Mouse (Mus musculus): ENCODE measurements around the gene Disc1.
A peak's percentile ranks its signal among the peaks of the same experiment; 100 is the strongest.

The Disc1 gene

DNA sequence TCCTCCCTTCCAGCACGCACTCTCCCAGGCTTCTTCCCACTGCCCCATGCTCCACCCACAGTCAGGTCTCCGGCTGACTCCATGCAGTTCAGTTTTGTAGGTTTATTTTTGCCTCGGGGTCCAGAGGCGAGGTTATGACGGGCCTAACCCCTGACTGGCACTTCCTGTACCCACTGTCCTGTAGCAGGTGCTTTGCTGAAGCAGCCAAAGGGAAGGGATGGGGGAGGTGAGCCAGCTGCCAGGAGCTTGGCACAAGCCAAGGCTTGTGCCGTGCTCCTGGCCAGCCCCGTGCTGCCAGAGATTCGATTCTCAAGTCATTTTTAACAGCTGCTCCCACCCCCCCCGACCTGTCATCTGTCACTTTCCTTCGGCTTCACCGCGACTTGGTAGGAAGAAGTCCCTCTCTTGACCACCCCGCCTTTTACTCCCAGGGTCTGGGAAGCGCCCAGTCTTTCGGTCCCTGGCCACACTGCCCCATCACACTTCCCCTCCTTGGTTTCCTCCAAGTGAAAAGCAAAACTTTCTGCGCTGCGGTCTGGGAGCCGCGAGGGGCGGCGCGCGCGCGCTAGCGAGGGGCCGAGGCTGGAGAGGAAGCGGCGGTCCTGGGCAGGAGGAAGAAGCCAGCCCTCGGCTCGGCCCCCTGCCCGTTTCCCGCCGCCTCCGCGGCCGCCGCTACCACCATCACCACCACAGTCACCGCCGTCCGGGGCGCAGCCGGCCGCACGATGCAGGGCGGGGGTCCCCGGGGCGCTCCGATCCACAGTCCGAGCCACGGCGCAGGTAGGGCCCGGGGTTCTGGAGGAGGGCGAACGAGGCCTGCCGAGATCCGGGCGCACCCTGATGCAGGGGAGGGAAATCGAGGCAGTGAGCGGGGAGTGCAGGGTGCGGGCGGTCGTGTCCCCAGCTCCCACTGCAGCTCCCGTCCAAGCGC is at the start of gene Disc1:
Gene Disc1 (plus strand): TSS at position 691 of the 931 bp plus-strand sequence.
- peak in 1 of 2 experiments; percentile 35 for DNase-seq

- DNase-seq = peak; percentile 88 to 92
Measured at GRCm38 (mm10) chr8:125012695-125013627, 41.0 kb upstream of the Disc1 start, which contains the start of gene Tsnax. Gene Tsnax (plus strand): TSS chr8:125012997.

DNA sequence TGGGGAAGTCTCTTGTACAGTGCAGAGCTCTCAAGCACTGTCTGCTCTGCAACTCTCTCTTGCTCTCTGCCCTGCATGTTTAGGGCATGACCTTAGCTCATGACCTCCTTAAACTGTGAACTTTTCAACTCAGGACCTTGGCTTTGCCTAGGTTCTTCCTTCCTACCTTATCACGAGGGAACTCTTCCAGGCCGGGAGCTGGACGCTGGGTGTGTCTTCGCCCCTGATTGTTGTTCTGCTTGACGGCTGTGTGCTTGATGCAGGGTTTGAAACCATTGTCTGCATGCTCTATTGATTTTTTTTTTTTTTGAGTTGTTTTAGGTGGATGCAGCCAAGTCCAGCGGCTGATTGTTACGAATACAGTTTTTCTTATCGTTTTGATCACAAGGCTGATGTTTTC is 29.9 kb upstream of the Disc1 start:
- DNase-seq = no peak

DNA sequence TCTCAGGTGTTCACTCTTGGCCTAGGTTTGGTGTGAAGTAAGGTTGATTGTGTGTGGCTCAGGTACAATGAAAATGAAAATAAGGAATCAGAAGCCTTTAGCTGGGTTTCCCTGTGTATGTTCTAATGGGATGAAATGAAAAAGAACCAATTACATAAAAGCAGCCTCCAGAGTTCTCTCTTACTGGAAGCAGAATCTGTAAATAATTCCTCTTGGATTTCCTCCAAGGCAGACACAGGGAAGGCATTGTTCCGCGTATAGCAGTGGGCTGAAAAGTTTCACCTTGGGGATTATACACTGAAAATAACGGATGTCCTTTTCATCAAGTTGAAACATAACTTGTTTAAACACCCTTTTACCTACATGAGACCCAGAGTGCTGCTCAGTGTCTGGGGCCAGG is 26.8 kb upstream of the Disc1 start:
- no peak for DNase-seq

DNA sequence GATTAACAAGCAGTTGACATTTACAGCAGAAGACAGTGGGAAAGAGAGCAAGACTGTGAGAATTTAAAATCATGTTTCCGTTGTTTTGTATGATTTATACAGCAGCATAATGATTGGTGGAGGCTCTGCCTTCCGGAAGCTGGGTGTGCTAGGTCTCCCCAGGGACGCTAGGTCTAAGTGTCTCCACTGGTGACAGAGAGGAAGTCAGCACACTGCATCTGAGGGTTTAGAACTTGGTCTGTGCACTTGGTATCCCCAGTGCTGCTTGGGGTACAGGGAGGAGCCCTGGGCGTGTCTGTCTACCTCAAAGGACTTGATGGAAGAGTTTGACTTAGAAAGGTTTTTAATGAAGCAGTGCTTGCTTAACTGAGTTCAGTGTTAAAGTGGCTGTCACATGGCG is 25.2 kb upstream of the Disc1 start:
- no peak for DNase-seq

DNA sequence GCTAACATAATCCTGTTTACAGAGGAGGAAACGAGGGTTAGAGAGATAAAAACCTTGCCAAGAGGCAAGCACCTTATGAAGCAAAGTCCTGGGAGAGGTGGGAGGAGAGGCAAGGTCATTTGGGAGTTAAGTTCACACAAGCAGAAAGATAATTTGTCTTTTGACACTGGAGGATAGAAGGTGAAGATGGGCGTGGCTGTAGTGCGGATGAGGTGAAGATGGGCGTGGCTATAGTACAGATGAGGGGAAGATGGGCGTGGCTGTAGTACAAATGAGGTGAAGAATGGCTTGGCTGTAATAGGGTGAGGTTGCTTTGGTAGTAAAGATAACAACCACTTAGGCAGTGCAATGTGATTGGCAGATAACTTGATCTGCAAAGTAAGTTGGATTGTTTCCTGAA is 22.7 kb upstream of the Disc1 start:
- no peak for DNase-seq

DNA sequence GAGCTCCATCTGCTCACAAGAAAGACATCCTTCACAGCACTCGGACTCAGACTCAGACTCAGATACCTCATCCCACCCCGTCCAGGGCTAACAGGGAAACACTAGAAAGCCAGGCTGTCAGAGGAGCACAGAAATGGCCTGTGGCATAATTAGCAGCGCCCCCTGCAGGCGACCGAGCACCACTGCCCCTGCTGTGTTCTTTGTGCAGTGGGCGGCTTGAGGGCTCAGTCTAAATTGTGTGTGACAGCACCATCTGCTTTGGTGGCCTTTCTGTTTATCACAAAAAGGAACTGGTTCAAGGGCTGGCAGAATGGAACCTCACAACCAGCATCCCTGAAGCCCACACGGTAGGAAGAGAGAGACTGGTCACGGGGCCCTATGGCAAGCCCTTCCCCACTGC is 19.3 kb upstream of the Disc1 start:
- DNase-seq = peak; percentile 83 to 88

GRCm38 (mm10) chr8:125037081-125037480 is 16.9 kb upstream of the Disc1 start:
- no peak for DNase-seq

GRCm38 (mm10) chr8:125038731-125039130 is 15.3 kb upstream of the Disc1 start:
- no peak for DNase-seq

DNA sequence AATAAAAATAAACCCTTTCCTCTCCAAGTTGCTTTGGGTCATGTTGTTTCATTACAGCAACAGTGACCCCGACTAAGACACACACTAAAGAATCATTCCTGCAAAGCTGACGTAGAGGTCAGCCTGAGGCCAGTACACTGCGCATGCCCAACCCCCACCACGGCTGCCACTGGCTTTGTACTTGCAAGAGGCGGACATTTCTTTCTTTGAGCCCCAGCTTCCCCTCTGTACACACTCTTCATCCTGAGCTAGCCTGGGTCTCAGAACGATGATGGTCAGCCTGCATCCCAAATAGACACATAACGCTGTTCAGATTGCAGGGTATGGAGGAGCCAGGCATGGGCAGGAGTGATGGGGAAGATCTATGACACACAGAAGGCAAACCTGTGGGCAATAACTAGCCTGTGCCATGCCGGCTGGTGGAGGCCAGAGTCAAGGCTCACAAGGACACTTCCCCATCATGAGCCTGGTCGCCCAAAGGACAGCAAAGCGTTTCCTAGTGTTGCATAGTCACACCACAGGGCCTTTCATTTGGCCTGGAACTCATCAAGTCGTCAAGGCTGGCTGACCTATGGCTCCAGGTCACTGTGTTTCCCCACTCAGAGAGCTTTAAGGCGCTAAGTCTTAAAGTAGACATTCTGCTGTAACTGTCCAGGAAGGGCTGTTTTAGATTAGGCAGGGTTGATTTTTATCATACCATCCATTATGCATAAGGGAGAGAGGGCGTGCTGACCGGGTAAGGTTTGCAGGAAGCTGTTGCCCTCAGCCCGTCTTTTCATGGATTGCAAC is 13.2 kb upstream of the Disc1 start:
- no peak for DNase-seq

- DNase-seq = no peak
Measured at GRCm38 (mm10) chr8:125041496-125041895, 12.5 kb upstream of the Disc1 start.

GRCm38 (mm10) chr8:125043394-125043793 is 10.6 kb upstream of the Disc1 start:
- DNase-seq = no peak

DNA sequence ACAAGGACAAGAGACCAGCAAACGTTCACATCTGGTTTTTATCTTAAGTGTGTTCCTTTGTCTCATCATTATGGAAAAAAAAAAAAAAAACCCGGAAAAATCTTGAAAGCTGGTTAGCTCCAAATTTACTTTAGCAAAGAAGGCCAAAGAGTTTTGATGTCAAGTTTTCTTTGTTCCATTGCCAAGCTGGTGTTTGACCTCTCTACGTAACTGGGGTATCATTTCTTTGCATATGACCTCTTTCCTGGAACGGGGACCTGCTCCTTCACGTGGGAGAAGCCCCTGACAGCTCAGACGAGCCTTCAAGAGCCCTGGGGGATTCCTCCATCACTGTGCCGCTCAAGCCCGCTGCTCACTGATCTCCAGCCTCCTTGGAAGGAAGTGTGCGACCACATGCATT is 10.1 kb upstream of the Disc1 start:
- DNase-seq = no peak

DNA sequence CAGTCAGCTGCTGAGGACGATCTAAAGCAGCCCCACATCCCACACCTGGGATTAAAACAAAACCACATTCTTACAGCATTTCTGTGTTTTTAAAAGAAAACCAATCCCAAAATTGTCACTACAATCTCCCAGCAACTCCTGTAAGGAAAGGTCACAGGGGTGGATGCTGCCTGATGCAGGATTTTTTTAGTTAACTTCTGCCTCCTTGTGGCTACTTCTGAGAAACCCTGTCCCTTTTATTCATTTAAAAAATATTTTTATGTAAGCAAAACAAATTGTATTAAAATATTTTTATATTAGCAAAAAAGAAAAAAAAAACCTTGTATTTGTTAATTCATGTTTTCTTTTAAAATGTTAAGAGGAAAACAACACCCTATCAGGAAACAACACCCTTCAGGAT is 8.2 kb upstream of the Disc1 start:
- no peak for DNase-seq

- no peak for DNase-seq
Measured at GRCm38 (mm10) chr8:125049051-125049750, 4.8 kb upstream of the Disc1 start.

DNA sequence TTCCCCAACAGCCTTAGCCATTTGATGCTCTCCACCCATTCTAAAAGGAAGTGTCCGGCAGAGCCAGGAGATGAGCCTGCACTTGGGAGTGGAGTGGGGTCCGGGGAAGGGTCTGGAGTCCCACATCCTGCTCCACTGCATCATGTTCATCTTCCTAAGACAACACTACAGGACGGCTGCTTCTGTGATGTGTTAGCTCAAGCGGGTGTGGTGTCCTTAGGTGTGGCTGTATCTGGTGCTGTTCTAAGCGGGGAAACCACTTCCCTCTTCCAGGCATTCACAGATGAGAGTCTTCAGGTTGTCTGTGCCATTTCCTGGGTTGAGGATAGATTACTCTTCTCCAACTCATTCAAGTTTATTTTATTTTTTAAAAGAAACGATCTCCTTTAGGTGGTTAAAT is 4.2 kb upstream of the Disc1 start:
- no peak for DNase-seq

DNA sequence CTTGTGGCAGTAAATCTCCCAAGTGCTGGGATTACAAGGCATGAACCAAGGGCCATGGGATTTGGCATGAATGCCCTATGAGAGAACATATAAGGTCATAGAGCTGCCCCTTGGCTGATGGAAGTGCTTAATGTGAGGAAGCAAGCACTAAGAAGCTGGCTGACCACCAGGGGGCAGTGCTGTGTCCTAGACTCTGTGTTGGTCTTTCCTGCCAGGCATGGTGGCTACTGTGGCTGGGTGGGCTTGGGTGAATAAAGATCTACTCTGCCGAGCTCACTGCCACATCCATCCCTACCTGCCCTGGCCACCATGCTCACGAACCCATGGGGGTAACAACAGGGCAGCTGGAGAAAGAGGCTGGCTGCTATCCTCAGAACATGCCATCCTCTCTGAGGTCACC is 2.0 kb upstream of the Disc1 start:
- peak; percentile 60 to 71 for DNase-seq

- DNase-seq = peak; percentile 26 to 47
Measured at GRCm38 (mm10) chr8:125054436-125054810, 428 bp downstream of the Disc1 start.

DNA sequence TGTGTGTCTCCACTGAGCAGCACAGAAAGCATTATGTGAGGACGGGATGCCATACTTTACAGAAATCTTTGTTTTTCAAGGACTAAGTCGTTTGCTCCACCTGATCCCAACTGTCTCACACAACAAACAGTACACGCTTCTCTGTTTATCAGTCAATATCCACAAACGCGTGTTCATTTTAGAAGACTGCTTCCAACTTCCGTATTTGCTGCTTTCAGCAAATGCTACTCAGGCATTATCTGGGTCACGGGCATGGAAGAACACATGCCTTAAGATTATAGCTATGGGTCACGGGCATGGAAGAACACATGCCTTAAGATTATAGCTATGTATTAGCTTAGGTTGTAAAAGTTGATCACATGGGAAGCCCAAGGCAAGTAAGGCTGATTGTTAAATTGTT is 6.9 kb downstream of the Disc1 start:
- no peak for DNase-seq

DNA sequence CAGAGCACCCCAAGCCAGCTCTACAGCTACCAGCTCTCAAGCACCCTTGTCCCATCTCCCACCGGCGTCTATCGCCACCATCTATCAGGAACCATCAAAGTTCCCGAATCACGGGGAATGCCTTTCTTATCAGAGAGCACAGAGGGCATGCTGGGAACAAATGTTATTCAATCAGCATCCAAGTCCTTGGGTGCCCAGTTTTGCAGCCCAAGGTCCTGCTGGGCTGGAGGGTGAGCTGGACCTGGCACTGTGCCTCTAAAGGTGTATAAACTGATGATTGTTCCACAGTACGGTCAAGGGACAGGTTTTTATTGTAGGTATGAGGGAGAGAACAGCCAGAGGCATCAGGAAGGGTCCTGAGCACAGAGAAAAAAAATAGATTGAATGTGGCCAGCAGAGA is 11.6 kb downstream of the Disc1 start:
- no peak for DNase-seq

DNA sequence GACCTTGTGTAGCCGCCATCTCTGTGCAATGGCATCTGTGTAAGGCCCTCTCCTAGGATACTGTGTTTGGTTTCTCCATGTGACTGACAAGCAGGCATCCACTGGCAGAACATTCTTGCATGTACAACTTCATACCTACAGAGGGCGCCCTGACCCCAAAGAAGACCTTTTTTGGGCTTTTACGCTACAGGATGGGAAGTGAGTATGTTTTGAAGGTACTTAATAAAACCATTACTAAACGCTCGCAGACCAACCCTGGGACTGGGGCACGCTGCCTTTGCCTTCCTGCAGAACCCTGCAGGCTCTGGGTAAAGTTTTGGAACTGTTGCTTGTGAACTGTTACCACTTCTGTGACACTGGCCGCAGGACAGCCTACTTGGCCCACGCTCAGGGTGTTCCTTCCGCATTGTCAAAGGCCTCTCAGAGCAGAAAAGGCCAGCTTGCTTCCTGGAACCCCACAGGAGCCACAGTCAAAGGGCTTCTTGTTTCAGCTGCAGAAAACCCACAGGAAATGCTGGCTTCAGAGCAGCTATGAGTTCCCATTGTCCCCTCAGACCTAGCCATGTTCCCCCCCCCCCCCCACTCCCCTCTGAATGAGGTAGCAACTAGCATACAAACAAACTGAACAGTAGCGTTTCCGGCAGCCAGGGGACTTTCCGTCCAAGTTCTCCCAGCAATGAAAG is 13.1 kb downstream of the Disc1 start:
- DNase-seq = peak; percentile 59 to 67

- DNase-seq = no peak
Measured at GRCm38 (mm10) chr8:125067596-125067960, 13.6 kb downstream of the Disc1 start.
